8 mouse cellular contexts compared by ENCODE assay signal in the genomic region with DNA sequence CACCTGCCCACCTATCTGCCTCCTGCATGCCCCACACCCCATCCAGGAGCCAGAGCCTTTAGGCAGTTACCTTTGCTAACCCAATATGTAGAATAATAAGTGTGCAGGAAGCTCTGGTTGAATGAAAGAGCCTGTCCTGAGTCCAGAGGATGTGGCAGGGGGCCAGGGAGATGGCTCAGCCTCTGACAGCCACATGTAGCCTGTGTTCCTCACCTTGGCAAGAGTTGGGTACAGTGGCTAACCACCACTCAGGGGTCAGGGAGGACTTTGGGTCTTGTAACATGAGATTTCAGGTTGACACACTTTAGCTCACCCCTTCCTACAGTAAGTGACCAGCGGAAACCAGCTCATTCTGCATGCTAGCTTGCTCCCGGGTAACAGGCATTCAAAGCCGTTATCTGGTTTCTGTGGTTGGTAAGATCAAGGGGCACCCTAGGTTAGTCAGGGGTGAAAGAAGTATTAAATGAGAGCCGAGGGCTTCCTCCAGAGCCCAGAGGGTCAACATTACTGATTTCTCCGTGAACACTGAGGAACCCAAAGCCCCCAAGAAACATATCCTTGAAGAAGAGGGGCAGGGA.
DNase-seq lines count a peak whose midpoint lies in the region; ATAC-seq and TF ChIP-seq lines count a peak whose summit lies in the region.

No protein-coding gene starts in this region.

- no peak overlapping the region for H3K4me2 ChIP-seq in forebrain, embryonic 13.5 days
- H3K4me2 ChIP-seq in embryonic facial prominence, embryonic 15.5 days (replicated peaks), result no peak overlapping the region

- peaks cover 44% of the 10 kb centered on the region for H3K4me1 ChIP-seq in forebrain, embryonic 10.5 days
- no peaks in the 10 kb centered on the region for H3K4me1 ChIP-seq in forebrain, embryonic 13.5 days
- H3K4me1 ChIP-seq in embryonic facial prominence, embryonic 15.5 days, result peaks cover 39% of the 10 kb centered on the region
- H3K4me1 ChIP-seq in megakaryocyte, embryonic 14.5 days, result peaks cover 47% of the 10 kb centered on the region

- peak overlapping the region; percentile 65; the same call in 1 of the 2 replicates for H3K27ac ChIP-seq in forebrain, embryonic 10.5 days
- no peak overlapping the region for H3K27ac ChIP-seq in forebrain, embryonic 13.5 days
- peak overlapping the region; percentile 42 for H3K27ac ChIP-seq in left cerebral cortex, adult 2 months
- peak overlapping the region; percentile 52 for H3K27ac ChIP-seq in embryonic facial prominence, embryonic 15.5 days (replicated peaks)

- no peak for TF ChIP-seq CTCF in left cerebral cortex, adult 2 months (IDR thresholded peaks at IDR 0.05)

- no peak for DNase-seq in forebrain, embryonic 10.5 days (ENCODE audit: extremely low spot score, low spot score)
- no peak for DNase-seq in left cerebral cortex, adult 2 months (ENCODE audit: extremely low spot score in 1 of 2, low spot score in 2 of 2)
- DNase-seq in left cerebral cortex, adult 9 months (ENCODE audit: low spot score in 2 of 2), result no peak
- no peak for DNase-seq in gastrocnemius, postnatal 14 days
- no peak for DNase-seq in gastrocnemius, adult 18-20 months (ENCODE audit: low spot score)

- no peak overlapping the region for H3K4me3 ChIP-seq in forebrain, embryonic 10.5 days
- H3K4me3 ChIP-seq in forebrain, embryonic 13.5 days, result no peak overlapping the region
- H3K4me3 ChIP-seq in left cerebral cortex, adult 2 months, result no peak overlapping the region
- no peak overlapping the region for H3K4me3 ChIP-seq in embryonic facial prominence, embryonic 15.5 days (replicated peaks)
- H3K4me3 ChIP-seq in megakaryocyte, embryonic 14.5 days (replicated peaks), result peak overlapping the region; percentile 51

- intact Hi-C loops in left cerebral cortex, adult 2 months (cut with DNase I), result no loop called here
- intact Hi-C loops in gastrocnemius, postnatal 14 days (cut with DNase I; ENCODE audit: low total_unique reads), result no loop called here

- H3K36me3 ChIP-seq in forebrain, embryonic 10.5 days (replicated peaks), result no peaks in the 10 kb centered on the region; the same call in 1 of the 2 replicates
- H3K36me3 ChIP-seq in forebrain, embryonic 13.5 days (ENCODE audit: poor library complexity, severe bottlenecking), result no peaks in the 10 kb centered on the region
- no peaks in the 10 kb centered on the region for H3K36me3 ChIP-seq in embryonic facial prominence, embryonic 15.5 days
- no peaks in the 10 kb centered on the region for H3K36me3 ChIP-seq in megakaryocyte, embryonic 14.5 days (replicated peaks; ENCODE audit: low read length)

- WGBS in forebrain, embryonic 10.5 days, result 73% methylated on average over 5 of the region's 5 CpGs
- 71% methylated on average over 5 of the region's 5 CpGs for WGBS in forebrain, embryonic 13.5 days
- 52% methylated on average over 5 of the region's 5 CpGs for WGBS in embryonic facial prominence, embryonic 15.5 days

- no peak overlapping the region for H3K9ac ChIP-seq in forebrain, embryonic 13.5 days
- H3K9ac ChIP-seq in embryonic facial prominence, embryonic 15.5 days, result no peak overlapping the region

- no peak for ATAC-seq in forebrain, embryonic 13.5 days
- no peak for ATAC-seq in embryonic facial prominence, embryonic 15.5 days (ENCODE audit: insufficient number of reproducible peaks, low FRiP score, low TSS enrichment, low read depth)

- H3K9me3 ChIP-seq in forebrain, embryonic 10.5 days, result no peaks in the 10 kb centered on the region
- no peaks in the 10 kb centered on the region for H3K9me3 ChIP-seq in forebrain, embryonic 13.5 days (replicated peaks)
- no peaks in the 10 kb centered on the region for H3K9me3 ChIP-seq in embryonic facial prominence, embryonic 15.5 days (replicated peaks)
- no peaks in the 10 kb centered on the region for H3K9me3 ChIP-seq in megakaryocyte, embryonic 14.5 days

- H3K27me3 ChIP-seq in forebrain, embryonic 10.5 days (ENCODE audit: poor library complexity, severe bottlenecking), result no peaks in the 10 kb centered on the region
- no peaks in the 10 kb centered on the region for H3K27me3 ChIP-seq in forebrain, embryonic 13.5 days
- no peaks in the 10 kb centered on the region for H3K27me3 ChIP-seq in embryonic facial prominence, embryonic 15.5 days
- peaks cover 33% of the 10 kb centered on the region for H3K27me3 ChIP-seq in megakaryocyte, embryonic 14.5 days (replicated peaks)
